Mouse (Mus musculus) adrenal gland, postnatal 10 days (tissue): ENCODE results near the gene Zbtb4. TPM values are rescaled to one million over a fixed set of nuclear protein-coding genes. Genes with fewer than 3 reads are reported as not detected.

Experiments used
- total RNA-seq, 2 experiments: library from RNA; stranded (reverse); gene quantifications; 2 replicates each; pipeline ENCODE4 v1.2.3; 2021

The Zbtb4 gene
- total RNA-seq, 2 experiments from 2014 or later: 35.5 to 41.2 TPM

Other genes starting within 250 kb of the Zbtb4 start
- under 1 TPM; 0.30 TPM for gene Dnah2, start 216.8 kb upstream of the Zbtb4 start, total RNA-seq
- gene Efnb3, start 205.7 kb upstream of the Zbtb4 start, total RNA-seq: 1 to 10 TPM; 2.2 to 3.8 TPM
- gene Wrap53, start 185.7 kb upstream of the Zbtb4 start, total RNA-seq: 10 to 100 TPM in 1 of 2 experiments, 1 to 10 TPM in 1; 8.1 to 12.5 TPM
- gene Trp53, start 185.6 kb upstream of the Zbtb4 start, total RNA-seq: 10 to 100 TPM; 59.9 to 75.9 TPM
- gene Atp1b2, start 160.0 kb upstream of the Zbtb4 start, total RNA-seq: 10 to 100 TPM; 38.6 to 52.9 TPM
- under 1 TPM; 0.27 to 0.36 TPM for gene Shbg, start 148.0 kb upstream of the Zbtb4 start, total RNA-seq
- gene Sat2, start 143.9 kb upstream of the Zbtb4 start, total RNA-seq: 10 to 100 TPM in 1 of 2 experiments, 1 to 10 TPM in 1; 9.2 to 10.1 TPM
- gene Fxr2, start 132.9 kb upstream of the Zbtb4 start, total RNA-seq: 10 to 100 TPM; 61.9 to 80.2 TPM
- not detected for gene Sox15, start 110.6 kb upstream of the Zbtb4 start, total RNA-seq
- gene Mpdu1, start 103.3 kb upstream of the Zbtb4 start, total RNA-seq: 100 to 1,000 TPM; 114 to 116 TPM
- 10 to 100 TPM in 1 of 2 experiments, 1 to 10 TPM in 1; 9.8 to 12.0 TPM for gene Cd68, start 99.8 kb upstream of the Zbtb4 start, total RNA-seq
- gene Eif4a1, start 93.5 kb upstream of the Zbtb4 start, total RNA-seq: 100 to 1,000 TPM; 598 to 631 TPM
- 10 to 100 TPM; 62.6 to 76.3 TPM for gene Senp3, start 83.8 kb upstream of the Zbtb4 start, total RNA-seq
- 1 to 10 TPM; 2.0 to 5.0 TPM for gene Tnfsf13, start 80.1 kb upstream of the Zbtb4 start, total RNA-seq
- gene Tnfsf12, start 70.1 kb upstream of the Zbtb4 start, total RNA-seq: 10 to 100 TPM; 18.1 to 19.2 TPM
- 1 to 10 TPM; 4.2 to 5.1 TPM for gene Tnfsfm13, start 69.8 kb upstream of the Zbtb4 start, total RNA-seq
- 10 to 100 TPM; 53.9 to 67.5 TPM for gene Polr2a, start 7.3 kb upstream of the Zbtb4 start, total RNA-seq
- not detected for gene Slc35g3, start 3.9 kb upstream of the Zbtb4 start, total RNA-seq
- gene Chrnb1, start 30.0 kb downstream of the Zbtb4 start, total RNA-seq: 1 to 10 TPM; 2.3 to 7.9 TPM
- 1 to 10 TPM; 2.4 to 3.8 TPM for gene Fgf11, start 35.9 kb downstream of the Zbtb4 start, total RNA-seq
- gene Tmem102, start 39.7 kb downstream of the Zbtb4 start, total RNA-seq: 1 to 10 TPM; 1.0 TPM
- not detected for gene Gm39566, start 49.4 kb downstream of the Zbtb4 start, total RNA-seq
- not detected for gene Spem2, start 52.6 kb downstream of the Zbtb4 start, total RNA-seq
- not detected for gene Spem1, start 56.3 kb downstream of the Zbtb4 start, total RNA-seq
- gene Nlgn2, start 71.9 kb downstream of the Zbtb4 start, total RNA-seq: 10 to 100 TPM; 17.3 to 23.5 TPM
- 100 to 1,000 TPM; 137 to 145 TPM for gene Tmem256, start 72.6 kb downstream of the Zbtb4 start, total RNA-seq
- 10 to 100 TPM; 49.2 to 59.2 TPM for gene Plscr3, start 80.5 kb downstream of the Zbtb4 start, total RNA-seq
- gene Tnk1, start 92.8 kb downstream of the Zbtb4 start, total RNA-seq: under 1 TPM; 0.12 to 0.24 TPM
- gene Tmem95, start 112.1 kb downstream of the Zbtb4 start, total RNA-seq: not detected
- gene Kctd11, start 115.5 kb downstream of the Zbtb4 start, total RNA-seq: 1 to 10 TPM; 4.1 to 4.2 TPM
- 1 to 10 TPM; 4.3 to 4.7 TPM for gene Acap1, start 129.6 kb downstream of the Zbtb4 start, total RNA-seq
- 1 to 10 TPM; 3.1 to 3.2 TPM for gene 2810408A11Rik, start 135.1 kb downstream of the Zbtb4 start, total RNA-seq
- 10 to 100 TPM; 33.6 to 48.1 TPM for gene Neurl4, start 135.2 kb downstream of the Zbtb4 start, total RNA-seq
- gene Gps2, start 148.0 kb downstream of the Zbtb4 start, total RNA-seq: 10 to 100 TPM; 42.3 to 43.1 TPM
- gene Eif5a, start 156.0 kb downstream of the Zbtb4 start, total RNA-seq: 100 to 1,000 TPM; 578 to 644 TPM
- gene Ybx2, start 169.9 kb downstream of the Zbtb4 start, total RNA-seq: 10 to 100 TPM; 19.6 to 44.5 TPM
- 10 to 100 TPM; 67.6 to 81.9 TPM for gene Slc2a4, start 182.3 kb downstream of the Zbtb4 start, total RNA-seq
- 1 to 10 TPM in 1 of 2 experiments, under 1 TPM in 1; 0.70 to 1.2 TPM for gene Cldn7, start 198.9 kb downstream of the Zbtb4 start, total RNA-seq
- gene Ctdnep1, start 215.2 kb downstream of the Zbtb4 start, total RNA-seq: 100 to 1,000 TPM; 117 to 148 TPM
- 10 to 100 TPM; 66.8 to 71.4 TPM for gene Elp5, start 216.6 kb downstream of the Zbtb4 start, total RNA-seq
- 100 to 1,000 TPM; 339 to 345 TPM for gene Gabarap, start 225.2 kb downstream of the Zbtb4 start, total RNA-seq
- 10 to 100 TPM; 43.5 to 50.5 TPM for gene Phf23, start 229.9 kb downstream of the Zbtb4 start, total RNA-seq
- gene Dvl2, start 234.7 kb downstream of the Zbtb4 start, total RNA-seq: 10 to 100 TPM; 15.7 to 23.0 TPM
- 1,000 to 10,000 TPM; 1,467 to 1,540 TPM for gene Acadvl, start 249.5 kb downstream of the Zbtb4 start, total RNA-seq